Mouse (Mus musculus) kidney, postnatal 14 days (tissue): ENCODE data around the gene Rbbp4.
"Not testable (repeated sequence)": the region's sequence is repeated elsewhere in the genome, so short reads cannot be mapped to it uniquely, and the experiment has no call there.

Source experiments
- DNase-seq: peaks from one replicate; pipeline ENCODE4 v3.0.0; 2022; ENCODE audit warnings: mixed read lengths

The Rbbp4 gene

DNA sequence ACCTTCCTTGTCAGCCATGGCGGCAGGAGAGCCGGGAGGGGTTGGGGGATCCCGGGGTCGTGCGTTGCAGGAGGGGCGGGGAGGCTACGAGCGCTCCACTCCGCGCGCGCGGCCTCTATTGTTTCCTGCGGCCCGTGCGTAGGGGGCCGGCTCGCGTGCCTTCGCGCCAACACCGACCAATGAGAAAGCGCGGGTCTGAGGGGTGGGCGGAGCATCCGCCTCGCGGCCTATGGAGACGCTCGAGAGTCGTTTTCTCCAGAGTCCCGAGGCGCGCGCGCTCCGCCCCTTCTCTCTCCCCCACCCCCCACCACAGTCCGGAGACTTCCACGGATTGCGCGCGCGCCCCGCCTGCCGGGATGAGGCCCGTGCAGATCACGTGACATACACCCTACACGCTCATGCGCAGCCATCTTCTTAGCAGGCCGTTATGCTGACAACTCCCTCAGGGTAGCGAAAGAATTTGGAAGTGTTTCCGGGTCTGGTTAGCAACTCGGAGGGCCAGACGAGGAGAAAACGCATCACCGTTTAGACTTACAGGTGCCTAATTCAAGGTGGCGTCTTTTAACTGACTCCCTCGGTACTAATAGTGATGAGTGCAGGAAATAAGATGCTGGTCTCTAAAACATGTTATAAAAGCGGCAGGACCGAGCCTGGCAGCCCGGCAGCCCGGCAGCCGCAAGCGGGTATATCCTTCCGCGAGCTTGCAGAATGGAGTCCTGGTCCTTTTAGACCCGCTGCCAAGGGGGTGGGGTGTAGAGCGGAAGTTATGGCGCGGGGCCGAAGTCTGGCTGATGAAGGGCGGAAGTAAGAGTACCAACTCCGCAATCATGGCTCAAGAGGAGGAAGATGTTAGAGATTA lies at the start of gene Rbbp4, which contains the start of gene Zbtb8os:
TSS of gene Rbbp4 (minus strand) at position 155 of the 859 bp plus-strand sequence.
TSS of gene Zbtb8os (plus strand) at position 480 of the 859 bp plus-strand sequence.
- peak; percentile 99 for DNase-seq

DNA sequence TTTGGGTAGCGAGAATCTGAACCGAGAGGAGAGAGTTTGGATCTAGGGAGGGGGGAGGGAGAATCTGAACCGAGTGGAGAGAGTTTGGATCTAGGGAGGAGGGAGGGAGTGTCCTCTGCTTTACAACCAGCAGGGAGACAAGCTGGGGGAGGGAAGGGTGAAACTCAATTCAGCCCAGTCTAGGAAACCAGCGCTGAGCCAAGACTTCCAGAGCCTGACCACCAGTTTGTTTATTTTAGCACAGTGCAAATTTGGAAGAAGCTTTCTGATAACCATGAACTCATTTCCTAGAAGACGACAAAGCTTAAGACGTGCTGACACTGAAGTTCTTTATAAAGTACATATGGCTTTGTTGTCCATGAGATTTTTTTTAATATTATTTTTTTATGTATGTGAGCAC lies 49.3 kb upstream of the Rbbp4 start:
- peak; percentile 72 for DNase-seq

DNA sequence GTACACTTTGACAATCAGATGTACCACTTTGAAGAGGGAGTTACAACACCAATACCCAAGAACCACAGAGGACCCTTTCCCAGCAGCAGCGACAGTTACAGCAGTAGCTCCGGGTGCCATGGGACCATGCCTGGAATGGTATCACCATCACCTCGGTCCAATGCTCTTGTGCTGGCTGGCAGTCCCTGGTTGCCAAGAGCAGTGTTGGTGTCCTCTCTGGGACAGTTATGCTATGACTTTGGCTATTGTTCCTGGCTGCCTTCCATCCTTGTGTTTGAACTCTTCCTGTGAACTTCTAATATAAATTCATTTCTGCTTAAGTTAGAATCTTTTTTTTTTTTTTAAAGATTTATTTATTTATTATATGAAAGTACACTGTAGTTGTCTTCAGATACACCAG lies 48.4 kb upstream of the Rbbp4 start:
- no peak for DNase-seq

DNA sequence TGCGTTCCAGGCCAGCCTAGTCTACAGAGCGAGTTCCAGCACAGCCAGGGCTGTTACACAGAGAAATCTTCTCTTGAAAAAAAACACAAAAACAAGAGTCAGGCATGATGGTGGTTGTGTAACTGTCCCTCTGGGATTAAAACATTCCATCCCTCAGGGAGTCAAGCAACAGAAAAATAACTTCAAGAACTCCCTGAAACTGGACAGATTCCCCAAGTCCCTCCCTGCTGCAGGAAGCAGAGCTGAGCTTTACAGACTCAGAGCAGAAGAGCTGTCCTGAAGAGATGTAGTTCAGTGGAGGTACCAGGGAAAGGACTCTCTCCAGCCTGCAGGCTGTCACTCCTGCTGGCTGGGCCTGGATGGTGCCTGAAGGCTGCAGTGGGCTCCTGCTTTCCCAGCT lies 47.3 kb upstream of the Rbbp4 start:
- peak; percentile 52 for DNase-seq

DNA sequence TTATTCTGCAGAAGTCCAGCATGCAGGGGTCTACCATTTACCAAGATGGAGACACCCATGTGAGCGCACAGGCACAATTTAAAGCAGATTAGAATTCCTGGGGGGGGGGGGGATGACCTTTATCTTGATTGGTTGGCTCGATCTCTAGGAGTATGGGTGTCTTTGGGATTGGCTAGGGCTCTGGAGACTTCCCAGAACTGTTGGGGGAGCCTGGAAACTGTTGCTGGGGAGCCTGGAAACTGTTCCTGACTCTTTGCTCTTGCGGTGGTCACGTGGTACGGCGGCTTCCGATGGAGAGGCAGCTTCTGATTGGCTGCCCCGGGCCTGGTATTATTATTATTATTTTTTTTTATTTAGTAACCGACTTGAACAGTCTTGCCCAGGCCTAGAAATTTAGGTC lies 46.9 kb upstream of the Rbbp4 start:
- no peak for DNase-seq

DNA sequence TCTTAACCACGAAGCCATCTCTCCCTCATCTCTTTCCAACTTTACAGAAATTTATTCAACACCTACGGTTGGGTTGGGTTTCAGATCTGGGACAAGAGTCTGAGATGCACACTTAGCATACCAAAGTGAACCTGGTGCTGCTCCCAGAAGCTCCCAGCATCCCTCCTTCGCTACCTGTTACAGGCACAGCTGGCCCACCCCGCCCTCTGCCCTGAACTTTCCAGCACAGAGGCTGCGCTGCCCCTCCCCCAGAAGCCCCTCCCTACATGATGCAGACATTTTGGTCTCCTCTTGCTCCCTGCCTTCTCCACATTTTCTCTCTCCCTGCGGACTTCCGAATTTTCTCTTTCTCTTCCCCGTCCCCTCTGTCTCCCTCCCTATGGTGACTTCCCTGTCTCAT lies 46.0 kb upstream of the Rbbp4 start:
- no peak for DNase-seq

DNA sequence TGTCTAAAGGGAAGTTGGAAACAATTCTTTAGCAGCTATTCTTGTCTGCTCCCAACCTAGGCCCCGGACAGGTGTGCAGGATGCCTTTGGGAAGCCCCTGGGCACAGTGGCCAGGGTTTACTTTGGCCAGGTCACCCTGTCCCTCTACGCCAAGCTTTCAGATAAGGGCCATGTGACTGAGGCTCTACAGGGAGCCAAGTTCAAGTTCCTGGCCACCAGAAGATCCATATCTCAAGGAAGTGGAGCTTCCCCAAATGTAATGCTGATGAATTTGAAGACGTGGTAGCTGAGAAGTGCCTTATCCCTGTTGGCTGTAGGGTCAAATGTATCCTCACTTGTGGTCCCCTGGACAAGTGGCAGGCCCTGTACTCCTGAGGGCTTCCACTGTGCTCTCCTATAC lies 44.6 kb upstream of the Rbbp4 start:
- no peak for DNase-seq

DNA sequence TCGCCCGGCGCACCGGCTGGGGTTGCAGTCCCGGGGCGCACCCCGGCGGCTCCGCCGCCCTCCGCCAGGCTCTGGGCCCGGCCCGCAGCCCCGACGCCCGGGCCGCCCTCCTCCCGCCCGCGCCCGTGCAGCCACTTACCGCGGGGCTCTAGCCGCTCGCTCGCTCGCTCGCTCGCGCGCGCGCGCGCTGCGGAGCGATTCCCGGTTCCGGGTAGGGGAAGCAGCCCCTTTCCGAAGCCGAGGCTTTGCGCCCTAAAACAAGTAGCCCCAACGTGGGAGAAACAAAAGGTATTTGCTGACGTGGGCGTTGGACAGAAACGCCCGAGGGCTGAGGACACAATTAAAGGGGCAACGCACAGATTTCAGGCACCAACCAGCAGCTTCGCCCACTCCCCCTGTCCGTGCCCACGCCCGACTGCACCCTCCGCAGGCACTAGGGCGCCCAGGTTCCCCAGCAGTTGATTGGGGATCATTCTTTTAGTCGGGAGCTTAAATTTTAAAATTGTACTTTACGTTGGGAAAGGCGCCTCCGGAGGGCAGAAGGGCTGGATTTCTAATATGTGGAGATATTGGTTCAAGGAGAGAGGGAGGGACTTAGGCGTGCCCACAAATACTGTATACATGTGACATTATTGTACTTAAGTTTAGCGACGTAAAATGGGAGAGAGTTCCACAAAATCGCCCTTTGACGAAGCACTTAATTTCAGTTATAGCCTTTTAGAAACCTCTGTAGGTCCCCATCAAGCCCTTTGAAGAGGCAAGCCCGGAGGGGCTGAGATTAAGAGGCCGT lies 42.6 kb upstream of the Rbbp4 start, which contains the start of gene Zbtb8a:
TSS of gene Zbtb8a (minus strand) at position 516 of the 790 bp plus-strand sequence.
- peak; percentile 64 for DNase-seq

DNA sequence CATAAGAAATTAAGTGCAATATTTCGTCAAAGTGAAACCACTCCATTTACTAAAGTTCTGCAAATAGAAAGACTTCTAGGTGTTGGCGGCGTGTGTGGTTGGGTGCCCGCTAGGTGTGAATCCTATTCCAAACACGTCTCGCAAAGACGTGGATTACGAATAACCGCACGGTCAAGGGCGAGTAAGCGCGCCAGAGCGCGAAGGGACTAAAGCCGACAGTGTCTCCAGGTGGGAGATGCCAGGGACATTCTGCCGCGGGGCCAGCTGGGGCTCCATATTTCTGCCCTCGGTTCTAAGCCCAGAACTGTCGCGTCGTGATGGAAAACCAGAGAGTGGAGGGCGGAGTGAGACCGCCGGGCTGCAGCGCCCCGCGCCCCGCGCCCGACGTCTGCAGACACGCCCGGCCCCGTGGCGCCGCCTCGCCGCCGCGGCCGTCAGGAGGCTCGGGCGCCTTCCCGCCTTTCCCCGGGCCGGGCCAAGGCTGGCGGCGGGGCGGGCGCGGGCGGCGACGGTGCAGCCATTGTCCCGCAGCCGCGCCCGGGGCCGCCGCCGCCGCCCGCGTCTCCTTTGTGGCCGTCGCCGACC lies 41.9 kb upstream of the Rbbp4 start:
- peak; percentile 70 for DNase-seq

DNA sequence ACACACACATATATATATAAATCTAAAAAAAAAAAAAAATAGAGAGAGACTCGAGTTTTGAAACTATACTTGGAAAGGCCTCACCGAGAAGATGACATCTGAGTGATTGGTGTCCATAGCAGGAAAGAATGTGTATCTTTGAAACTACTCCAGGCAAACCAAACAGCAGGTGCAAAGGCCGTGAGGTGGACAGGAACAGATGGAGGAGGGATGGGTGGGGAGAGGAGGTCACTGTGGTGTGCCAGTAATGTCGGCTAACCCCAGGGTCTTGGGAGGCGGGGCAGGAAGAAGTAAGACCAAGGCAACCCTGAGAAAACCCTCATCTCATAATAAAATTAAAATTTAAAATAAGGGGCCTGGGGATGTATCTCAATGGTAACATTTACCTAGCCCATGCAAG lies 40.7 kb upstream of the Rbbp4 start:
- no peak for DNase-seq

DNA sequence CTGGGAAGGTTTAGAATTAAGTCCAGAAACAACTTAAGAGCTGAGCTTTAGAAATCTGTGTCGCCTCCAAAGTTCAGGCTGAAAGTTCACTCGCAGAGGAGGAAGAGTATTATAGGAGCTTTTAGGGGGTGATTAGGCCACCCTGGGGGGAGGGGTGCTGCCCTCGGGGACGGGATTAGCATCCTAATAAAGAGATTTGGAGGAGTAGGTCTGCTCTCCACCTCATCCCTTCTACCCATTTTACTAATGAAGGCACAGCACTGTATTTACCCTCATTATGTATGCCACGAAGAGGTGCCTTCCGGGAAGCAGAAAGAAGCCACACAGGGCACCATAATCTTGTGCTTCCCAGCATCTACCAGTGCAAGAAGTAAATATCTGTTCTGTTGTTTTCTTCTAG lies 39.8 kb upstream of the Rbbp4 start:
- DNase-seq, result no peak

DNA sequence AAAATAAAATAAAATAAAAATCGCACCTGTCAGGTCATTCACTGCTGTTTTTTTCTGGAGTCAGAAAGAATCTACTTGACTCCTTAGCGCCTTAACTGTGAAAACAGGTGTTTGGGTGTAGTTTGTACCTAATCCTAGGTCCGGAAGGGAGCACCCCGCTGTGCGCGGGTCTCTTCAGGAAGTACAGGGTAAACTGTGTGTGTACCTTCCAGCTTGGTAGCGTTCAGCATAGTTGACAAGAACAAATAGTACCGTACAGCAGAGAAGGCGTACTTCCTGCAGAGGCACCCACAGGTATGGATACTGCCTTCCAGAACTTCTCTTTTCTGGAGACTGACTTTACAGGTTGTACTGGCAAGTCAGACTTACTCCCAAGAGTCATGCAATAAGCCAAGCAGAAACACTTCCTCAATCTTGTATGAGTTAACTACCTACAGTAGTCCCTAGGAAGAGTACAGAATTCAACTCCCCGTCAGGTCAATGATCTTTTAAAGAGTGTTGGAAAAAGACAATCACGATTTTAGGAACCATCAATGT lies 39.1 kb upstream of the Rbbp4 start:
- DNase-seq, result no peak

DNA sequence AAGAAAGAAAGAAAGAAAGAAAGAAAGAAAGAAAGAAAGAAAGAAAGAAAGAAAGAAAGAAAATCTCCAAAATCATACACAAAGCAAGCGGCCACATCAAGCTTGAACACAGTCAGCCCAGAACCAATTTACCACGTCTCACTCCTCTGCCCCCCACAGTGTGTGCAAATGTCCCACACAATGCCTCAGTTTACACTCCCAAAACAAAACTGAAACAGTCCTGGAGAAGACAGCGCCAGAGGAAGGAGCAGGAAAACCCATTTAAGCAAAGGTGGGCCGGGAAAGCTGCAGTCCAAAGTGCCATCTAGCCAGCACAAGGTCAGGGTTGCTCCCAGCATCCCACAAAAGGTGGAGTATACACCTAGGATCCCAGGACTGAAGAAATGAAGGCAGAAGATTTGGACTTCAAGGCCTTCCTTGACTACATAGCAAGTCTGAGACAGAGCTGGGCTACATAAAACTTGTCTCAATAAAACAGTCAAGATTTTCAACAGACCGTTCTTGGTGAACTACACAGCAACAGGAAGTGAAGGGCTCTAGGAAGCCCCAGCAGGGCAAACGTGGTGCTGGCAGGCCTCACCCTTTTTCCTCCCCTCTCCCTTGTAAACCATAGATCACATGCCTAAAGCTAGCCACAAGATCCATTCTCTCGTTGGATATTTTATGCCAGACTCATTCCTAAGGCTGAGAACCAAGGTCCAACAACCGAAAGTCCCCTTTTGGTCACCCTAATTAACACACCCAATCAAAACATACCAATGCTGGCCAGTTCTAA lies 38.2 kb upstream of the Rbbp4 start:
- no peak for DNase-seq

DNA sequence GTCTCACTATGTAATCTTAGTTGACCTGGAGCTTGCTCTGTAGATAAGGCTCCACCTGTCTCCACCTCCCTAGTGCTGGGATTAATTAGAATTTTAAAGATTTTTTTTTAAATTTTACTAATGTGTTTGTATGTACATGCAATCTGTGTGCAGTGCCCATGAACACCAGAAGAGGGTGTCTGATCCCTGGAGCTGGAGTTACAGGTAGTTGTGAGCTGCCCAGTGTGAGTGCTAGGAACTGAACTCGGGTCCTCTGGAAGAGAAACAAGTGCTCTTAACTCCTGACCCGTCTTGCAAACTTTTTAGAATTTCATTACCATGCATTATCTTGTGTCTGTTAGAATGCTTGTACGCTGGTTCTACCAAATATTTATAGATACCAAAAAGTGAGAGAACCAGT lies 36.2 kb upstream of the Rbbp4 start:
- no peak for DNase-seq

DNA sequence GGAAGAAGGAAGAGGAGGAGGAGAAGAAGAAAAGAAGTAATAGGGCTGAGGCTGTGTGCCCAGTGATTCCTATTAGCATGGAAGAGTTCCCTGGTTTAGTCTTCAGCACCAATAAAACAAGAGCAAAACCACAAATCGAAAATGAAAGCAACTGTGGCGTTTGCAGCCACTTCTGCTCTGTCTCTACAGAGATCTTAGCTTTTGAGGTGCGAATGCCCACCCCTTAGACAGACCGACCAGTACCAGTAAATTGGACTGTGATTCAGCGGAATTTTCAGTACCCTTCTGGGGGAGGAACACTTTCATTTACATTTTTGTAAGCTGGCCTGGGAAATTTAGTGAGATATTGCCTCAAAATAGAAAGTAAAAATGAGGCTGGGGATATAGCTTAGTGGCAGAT lies 30.1 kb upstream of the Rbbp4 start:
- DNase-seq, result no peak

DNA sequence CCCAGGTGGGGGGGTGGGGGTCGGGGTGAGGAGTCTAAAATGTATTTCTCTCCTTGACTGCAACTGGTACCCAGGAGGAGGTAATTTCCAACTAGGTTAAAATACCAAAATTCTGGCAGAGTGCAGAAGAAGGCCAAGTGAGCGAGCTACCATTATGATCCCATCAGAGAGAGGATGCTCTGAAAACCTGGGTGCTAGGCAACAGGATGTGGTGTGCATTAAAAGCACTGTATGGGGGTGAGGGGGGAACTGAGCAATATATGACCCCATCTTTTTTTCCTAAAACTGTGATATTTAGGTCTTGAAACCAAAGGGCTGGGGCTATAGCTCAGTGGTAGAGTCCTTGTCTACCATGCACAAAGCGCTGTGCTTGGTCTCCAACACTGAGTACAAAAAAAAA lies 29.2 kb upstream of the Rbbp4 start:
- no peak for DNase-seq

DNA sequence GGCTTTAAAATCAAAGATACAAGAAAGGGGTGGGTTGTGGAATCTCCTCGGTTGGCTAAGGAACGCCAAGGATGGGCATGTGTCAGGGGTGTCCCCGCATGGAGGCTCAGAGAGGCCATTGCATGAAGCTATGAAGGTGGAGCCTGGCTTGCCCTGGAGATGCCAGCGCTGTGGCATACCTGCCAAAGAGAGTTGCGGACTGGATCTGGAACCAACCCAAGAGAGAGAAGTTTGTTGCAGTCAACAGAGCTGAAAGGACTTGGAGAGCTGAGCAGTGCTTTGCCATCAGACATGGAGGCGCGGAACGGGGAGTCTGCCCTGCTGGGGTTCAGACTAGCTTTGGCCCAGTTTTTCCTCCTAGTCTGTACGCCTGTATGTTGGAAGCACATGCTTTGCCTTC lies 28.3 kb upstream of the Rbbp4 start:
- no peak for DNase-seq

DNA sequence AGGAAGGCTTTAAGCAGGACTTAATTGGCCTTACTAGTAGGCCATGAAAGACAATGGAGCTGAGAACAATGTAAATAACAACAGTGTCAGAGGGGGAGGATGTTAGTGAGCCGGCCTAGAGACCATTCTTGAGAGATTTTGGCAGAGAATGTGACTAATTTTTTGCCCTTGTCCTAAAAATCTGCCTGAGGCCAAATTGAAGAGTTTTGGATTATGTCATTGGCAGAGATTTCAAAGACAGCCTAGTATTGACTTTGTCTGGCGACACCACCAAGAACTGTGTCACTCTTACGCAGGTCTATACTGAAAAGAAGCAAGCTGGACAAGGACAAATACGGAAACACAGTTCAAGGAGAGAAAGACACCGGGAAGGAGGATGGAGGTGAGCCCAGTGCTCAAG lies 27.6 kb upstream of the Rbbp4 start:
- DNase-seq, result no peak

DNA sequence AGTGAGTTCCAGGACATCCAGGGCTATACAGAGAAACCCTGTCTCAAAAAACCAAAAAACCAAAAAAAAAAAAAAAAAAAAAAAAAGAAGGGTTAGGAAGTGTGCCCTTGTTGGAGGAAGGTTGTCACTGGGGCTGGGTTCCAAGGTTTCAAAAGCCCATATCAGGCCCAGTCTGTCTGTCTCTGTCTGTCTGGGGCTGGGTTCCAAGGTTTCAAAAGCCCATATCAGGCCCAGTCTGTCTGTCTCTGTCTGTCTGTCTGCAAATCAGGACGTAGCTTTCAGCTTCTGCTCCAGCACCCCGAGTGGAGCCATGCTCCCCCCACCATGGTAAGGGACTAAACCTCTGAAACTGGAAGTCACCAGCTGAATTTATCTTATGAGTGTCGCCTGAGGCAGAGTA lies 27.1 kb upstream of the Rbbp4 start:
- DNase-seq, result not testable (repeated sequence)

DNA sequence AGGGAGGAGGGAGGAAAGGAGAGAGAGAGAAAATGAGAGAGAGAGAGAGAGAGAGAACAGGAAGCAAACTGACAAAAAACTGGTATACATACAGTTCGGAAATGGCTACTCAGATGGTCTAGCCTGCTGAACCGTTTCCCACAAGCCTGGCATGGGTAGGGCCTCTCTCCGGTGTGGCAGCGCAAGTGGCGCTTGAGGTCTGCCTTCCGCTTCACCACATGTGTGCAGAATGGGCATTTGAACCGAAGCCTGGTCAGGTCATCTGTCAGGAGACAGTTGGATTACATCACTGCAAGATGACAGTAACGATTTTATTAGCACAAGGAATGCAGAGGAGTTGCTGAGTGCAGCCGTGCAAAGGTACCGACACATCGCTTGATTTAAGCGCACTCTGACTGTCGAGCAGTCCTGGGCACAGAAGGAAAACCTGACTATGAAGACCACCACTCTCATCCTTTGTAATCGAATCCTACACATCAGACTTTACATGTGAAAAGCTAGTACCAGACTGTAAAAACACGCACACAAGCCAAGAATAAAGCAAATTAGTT lies 22.5 kb upstream of the Rbbp4 start:
- DNase-seq, result no peak

DNA sequence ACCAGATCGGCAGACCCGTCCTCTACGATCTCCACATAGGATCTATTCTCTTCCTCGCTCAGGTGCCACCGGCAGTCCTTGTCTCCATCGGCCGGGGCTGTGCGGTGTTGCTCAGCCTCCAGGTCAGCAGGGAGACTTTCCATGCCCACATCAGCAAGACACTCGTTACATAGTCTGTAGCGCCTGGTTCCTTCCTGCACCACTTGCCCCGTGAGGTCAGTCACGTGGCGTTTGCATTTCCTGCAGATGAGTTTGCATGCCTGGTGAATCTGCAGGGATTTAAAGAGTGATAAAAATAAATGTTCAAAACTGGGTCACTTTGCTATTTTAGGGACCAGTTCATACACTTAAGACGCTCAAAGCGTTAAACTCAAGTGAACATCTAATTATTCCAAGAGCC lies 19.1 kb upstream of the Rbbp4 start:
- no peak for DNase-seq

DNA sequence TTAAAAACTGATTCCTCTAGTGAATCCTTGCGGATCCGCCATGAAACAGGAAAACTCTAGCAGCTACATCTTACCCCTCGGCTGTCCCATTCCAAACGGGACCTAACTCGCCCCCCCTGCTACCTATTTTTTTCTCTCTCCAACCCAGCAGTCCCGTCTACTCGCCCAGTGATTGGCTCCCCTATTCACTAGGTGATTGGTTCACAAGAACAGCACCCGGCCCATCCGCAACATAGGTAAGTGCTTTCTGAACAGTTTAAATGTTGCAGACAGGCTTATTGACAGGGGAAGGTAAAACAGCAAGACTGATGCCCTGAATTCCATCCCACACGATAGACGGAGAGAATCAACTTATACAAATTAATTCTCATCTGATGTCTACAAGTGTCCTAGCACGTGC lies 18.0 kb upstream of the Rbbp4 start:
- DNase-seq, result no peak
